In the genomic region with DNA sequence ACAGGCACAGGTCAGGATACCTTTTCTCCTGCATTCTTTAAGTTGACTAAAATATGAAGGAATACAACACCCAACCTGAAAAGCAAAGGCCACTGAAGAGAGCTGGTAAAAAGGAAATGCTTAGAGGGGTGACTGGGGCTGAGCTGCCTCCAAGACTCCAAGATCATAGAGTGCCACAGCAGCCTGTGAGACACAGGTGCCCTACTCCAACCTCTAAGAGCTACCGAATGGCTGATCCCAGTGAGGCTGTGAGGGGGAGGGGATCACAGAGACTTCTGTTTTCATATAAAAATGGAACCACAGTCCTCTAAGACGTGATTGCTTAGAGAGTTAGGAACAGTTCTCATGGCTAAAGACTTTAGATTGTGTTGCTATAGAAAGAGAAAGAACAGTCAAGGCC, we compare ENCODE assay signal across 21 mouse cellular contexts. TPM values are rescaled to one million over a fixed set of nuclear protein-coding genes. Genes with fewer than 3 reads are reported as not detected.
DNase-seq lines count a peak whose midpoint lies in the region; ATAC-seq and TF ChIP-seq lines count a peak whose summit lies in the region.
"Had no signal": no experiment of that assay in that cellular context is flagged by ENCODE, and none has a peak within 500 bp of the region (broad histone marks: within the 10 kb centered on the region; RNA-seq: fewer than 3 reads in every experiment).

No protein-coding gene starts in this region.

- H3K4me3 ChIP-seq in layer of hippocampus, adult 2 months = no peak overlapping the region
- no peak overlapping the region for H3K4me3 ChIP-seq in hindbrain, embryonic 12.5 days
- H3K4me3 ChIP-seq: forebrain, embryonic 10.5 days; forebrain, embryonic 13.5 days; hindbrain, embryonic 10.5 days had no signal

- no peak overlapping the region for H3K9ac ChIP-seq in hindbrain, embryonic 12.5 days
- H3K9ac ChIP-seq: forebrain, embryonic 13.5 days; hindbrain, embryonic 14.5 days had no signal

- no peak overlapping the region for H3K4me2 ChIP-seq in hindbrain, embryonic 12.5 days (replicated peaks)
- H3K4me2 ChIP-seq: forebrain, embryonic 13.5 days; heart, embryonic 11.5 days; hindbrain, embryonic 14.5 days had no signal

- no peaks in the 10 kb centered on the region for H3K36me3 ChIP-seq in hindbrain, embryonic 12.5 days
- H3K36me3 ChIP-seq: forebrain, embryonic 10.5 days; hindbrain, embryonic 10.5 days had no signal

- peak overlapping the region; percentile 76; the same call in 1 of the 2 replicates for H3K27ac ChIP-seq in layer of hippocampus, adult 2 months
- H3K27ac ChIP-seq in hindbrain, embryonic 12.5 days = no peak overlapping the region
- H3K27ac ChIP-seq: forebrain, embryonic 10.5 days; forebrain, embryonic 13.5 days; hindbrain, embryonic 10.5 days; hindbrain, embryonic 14.5 days; hindbrain, postnatal 0 days had no signal

- ATAC-seq in hindbrain, embryonic 12.5 days (ENCODE audit: low FRiP score) = no peak
- ATAC-seq: forebrain, embryonic 13.5 days; forebrain, embryonic 16.5 days; hindbrain, postnatal 0 days had no signal

- H3K27me3 ChIP-seq in hindbrain, embryonic 12.5 days = no peaks in the 10 kb centered on the region
- H3K27me3 ChIP-seq: forebrain, embryonic 13.5 days had no signal

- no peak for TF ChIP-seq CTCF in layer of hippocampus, adult 2 months (conservative IDR thresholded peaks at IDR 0.05)

- no peaks in the 10 kb centered on the region for H3K9me3 ChIP-seq in hindbrain, embryonic 12.5 days (replicated peaks)
- H3K9me3 ChIP-seq: forebrain, embryonic 10.5 days; forebrain, embryonic 13.5 days; hindbrain, embryonic 10.5 days had no signal

- 69% methylated on average over 2 of the region's 2 CpGs for WGBS in hindbrain, embryonic 12.5 days

- H3K4me1 ChIP-seq in hindbrain, embryonic 12.5 days = no peaks in the 10 kb centered on the region
- H3K4me1 ChIP-seq: hindbrain, embryonic 10.5 days had no signal

- no peak for DNase-seq in layer of hippocampus, adult 2 months (ENCODE audit: low spot score in 2 of 2)
- DNase-seq in layer of hippocampus, adult 18-20 months (ENCODE audit: low spot score in 2 of 2) = no peak
- DNase-seq in thymus, postnatal 0 days (ENCODE audit: low spot score) = peak; percentile 72
- peak; percentile 50 for DNase-seq in thymus, postnatal 14 days
- peak; percentile 50 for DNase-seq in thymus, postnatal 4 days
- no peak for DNase-seq in testis, postnatal 10 days (ENCODE audit: low spot score)
- DNase-seq: adrenal gland, adult 2 months; adrenal gland, postnatal 14 days; cerebellum, adult 11-12 months; cerebellum, adult 8-10 months; cerebellum, postnatal 14 days; gastrocnemius, postnatal 10 days; gastrocnemius, postnatal 36 days had no signal

RNA-seq across cellular contexts. Expression of a gene that starts 23.3 kb away (rescaled TPM):
- total RNA-seq in layer of hippocampus, adult 2 months (2021) = 10 to 100 TPM; 20.8 to 22.0 TPM
- 10 to 100 TPM; 24.8 to 25.2 TPM for total RNA-seq in layer of hippocampus, adult 18-20 months (2021)
- polyA plus RNA-seq in thymus, postnatal 0 days (2015; fragmentation: Nextera tagmentation; extraction: Ambion mirVana) = 82.5 and 84.3 TPM in 2 replicates
- polyA plus RNA-seq in hindbrain, embryonic 12.5 days (2016; fragmentation: Nextera tagmentation; extraction: Ambion mirVana) = 21.4 and 22.0 TPM in 2 replicates

Comparison
In these comparisons a context has a peak if more than half of its experiments do, and no peak if none do; other contexts are left out.
1. DNase-seq: peak in thymus, postnatal 0 days (single experiment), thymus, postnatal 14 days (single experiment) and thymus, postnatal 4 days (single experiment); none in layer of hippocampus, adult 2 months (0 of 2), layer of hippocampus, adult 18-20 months (0 of 2) and testis, postnatal 10 days (single experiment).